Mouse (Mus musculus): ENCODE results near the gene Arrb1.
"Not testable (repeated sequence)": the region's sequence is repeated elsewhere in the genome, so short reads cannot be mapped to it uniquely, and the experiment has no call there.

Arrb1 gene

GRCm38 (mm10) chr7:99534901-99535735 is at the start of gene Arrb1:
Gene Arrb1, plus strand, starts transcription at chr7:99535466.
- DNase-seq (ENCODE audit: low read depth in 1 of 2, low spot score in 2 of 2), result peak; percentile 41 to 63

GRCm38 (mm10) chr7:99489708-99490107 is 45.6 kb upstream of the Arrb1 start:
- no peak for DNase-seq (ENCODE audit: low read depth in 1 of 2, low spot score in 2 of 2)

- DNase-seq (ENCODE audit: low read depth in 1 of 2, low spot score in 2 of 2), result no peak
Observed at GRCm38 (mm10) chr7:99499128-99499527, 36.1 kb upstream of the Arrb1 start.

GRCm38 (mm10) chr7:99500201-99500600 is 35.1 kb upstream of the Arrb1 start:
- DNase-seq (ENCODE audit: low read depth in 1 of 2, low spot score in 2 of 2), result peak in 1 of 2 experiments; percentile 54

GRCm38 (mm10) chr7:99500655-99501054 is 34.6 kb upstream of the Arrb1 start:
- DNase-seq (ENCODE audit: low read depth in 1 of 2, low spot score in 2 of 2), result no peak

- no peak for DNase-seq (ENCODE audit: low read depth in 1 of 2, low spot score in 2 of 2)
Observed at GRCm38 (mm10) chr7:99501148-99501547, 34.1 kb upstream of the Arrb1 start.

- no peak for DNase-seq (ENCODE audit: low read depth in 1 of 2, low spot score in 2 of 2)
Observed at GRCm38 (mm10) chr7:99504556-99504955, 30.7 kb upstream of the Arrb1 start.

GRCm38 (mm10) chr7:99508187-99508586 is 27.1 kb upstream of the Arrb1 start:
- not testable (repeated sequence) for DNase-seq (ENCODE audit: low read depth in 1 of 2, low spot score in 2 of 2)

- no peak for DNase-seq (ENCODE audit: low read depth in 1 of 2, low spot score in 2 of 2)
Observed at GRCm38 (mm10) chr7:99510087-99510501, 25.2 kb upstream of the Arrb1 start.

GRCm38 (mm10) chr7:99516092-99516813 is 19.0 kb upstream of the Arrb1 start:
- DNase-seq (ENCODE audit: low read depth in 1 of 2, low spot score in 2 of 2), result no peak

GRCm38 (mm10) chr7:99516814-99517157 is 18.5 kb upstream of the Arrb1 start:
- DNase-seq (ENCODE audit: low read depth in 1 of 2, low spot score in 2 of 2), result no peak

- DNase-seq (ENCODE audit: low read depth in 1 of 2, low spot score in 2 of 2), result no peak
Observed at GRCm38 (mm10) chr7:99518954-99519644, 16.2 kb upstream of the Arrb1 start.

- DNase-seq (ENCODE audit: low read depth in 1 of 2, low spot score in 2 of 2), result no peak
Observed at GRCm38 (mm10) chr7:99523121-99523520, 12.1 kb upstream of the Arrb1 start.

GRCm38 (mm10) chr7:99523837-99524236 is 11.4 kb upstream of the Arrb1 start:
- DNase-seq (ENCODE audit: low read depth in 1 of 2, low spot score in 2 of 2), result no peak

GRCm38 (mm10) chr7:99528547-99528946 is 6.7 kb upstream of the Arrb1 start:
- DNase-seq (ENCODE audit: low read depth in 1 of 2, low spot score in 2 of 2), result no peak

GRCm38 (mm10) chr7:99529410-99529809 is 5.9 kb upstream of the Arrb1 start:
- DNase-seq (ENCODE audit: low read depth in 1 of 2, low spot score in 2 of 2), result no peak

GRCm38 (mm10) chr7:99531408-99531970 is 3.8 kb upstream of the Arrb1 start:
- DNase-seq (ENCODE audit: low read depth in 1 of 2, low spot score in 2 of 2), result no peak

- no peak for DNase-seq (ENCODE audit: low read depth in 1 of 2, low spot score in 2 of 2)
Observed at GRCm38 (mm10) chr7:99532526-99532925, 2.7 kb upstream of the Arrb1 start.

GRCm38 (mm10) chr7:99533600-99533999 is 1.7 kb upstream of the Arrb1 start:
- DNase-seq (ENCODE audit: low read depth in 1 of 2, low spot score in 2 of 2), result no peak

- no peak for DNase-seq (ENCODE audit: low read depth in 1 of 2, low spot score in 2 of 2)
Observed at GRCm38 (mm10) chr7:99534501-99534900, 765 bp upstream of the Arrb1 start.

- peak; percentile 37 to 62 for DNase-seq (ENCODE audit: low read depth in 1 of 2, low spot score in 2 of 2)
Observed at GRCm38 (mm10) chr7:99535741-99536501, 655 bp downstream of the Arrb1 start.
